Mouse (Mus musculus) kidney, adult 2 months (tissue): ENCODE measurements around the gene Ywhah. TPM values are rescaled to one million over a fixed set of nuclear protein-coding genes. Genes with fewer than 3 reads are reported as not detected.

ENCODE experiments used
- DNase-seq: peaks from one replicate; pipeline ENCODE4 v3.0.0; 2021
- H3K27ac ChIP-seq: fragments of 200-500 bp; 2 replicates; pipeline ENCODE4 v1.5.1; 2012; ENCODE audit warnings: low read depth, low read length, control low read depth, inconsistent platforms; ENCODE audit not compliant: insufficient read depth
- H3K27me3 ChIP-seq: fragments of 200-500 bp; replicated peaks from 2 replicates; pipeline ENCODE4 v1.6.1; 2012; ENCODE audit warnings: mild to moderate bottlenecking, moderate library complexity, low read length, inconsistent platforms; ENCODE audit not compliant: control insufficient read depth, insufficient read depth
- H3K36me3 ChIP-seq: fragments of 200-500 bp; 2 replicates; pipeline ENCODE4 v1.6.1; 2012; ENCODE audit warnings: mild to moderate bottlenecking, moderate library complexity, low read length, inconsistent platforms; ENCODE audit not compliant: control insufficient read depth, insufficient read depth
- H3K4me1 ChIP-seq: fragments of 200-500 bp; 2 replicates; pipeline ENCODE4 v1.6.1; 2011; ENCODE audit warnings: low read length; ENCODE audit not compliant: control insufficient read depth, insufficient read depth
- H3K4me3 ChIP-seq: fragments of 200-500 bp; 2 replicates; pipeline ENCODE4 v1.5.1; 2011; ENCODE audit warnings: mild to moderate bottlenecking, low read depth, low read length, control low read depth; ENCODE audit not compliant: insufficient read depth
- CTCF ChIP-seq: fragments of 200-500 bp; conservative IDR thresholded peaks from 2 replicates; pipeline ENCODE4 v1.5.1; 2011; ENCODE audit warnings: low read depth, mild to moderate bottlenecking, control low read depth, low read length, moderate library complexity, mixed read lengths; ENCODE audit not compliant: insufficient read depth, insufficient read length
- POLR2A ChIP-seq: fragments of 200-500 bp; IDR thresholded peaks from one replicate; pipeline ENCODE4 v1.6.1; 2011; ENCODE audit warnings: low read depth, low read length, control low read depth
- whole genome bisulfite sequencing: fragments of 180-500 bp; shearing (Covaris S2); methylation state at CpG from one replicate; pipeline ENCODE4 v1.1.7; 2018; 5-methylcytosine and 5-hydroxymethylcytosine counted together
- polyA plus RNA-seq: library from polyadenylated mRNA; depleted of rRNA; stranded (reverse); fragments of >200 nt; gene quantifications from 2 replicates; pipeline ENCODE4 v1.2.3, GENCODE M21; 2012

Gene Ywhah
- polyA plus RNA-seq, 1 experiment: 90.6 TPM

GRCm38 (mm10) chr5:33004110-33004509 is 14.5 kb upstream of the Ywhah start:
- H3K36me3 ChIP-seq: no peaks in the 10 kb centered on the region
- H3K4me3 ChIP-seq: no peak overlapping the region
- peaks cover 7% of the 10 kb centered on the region; the same call in 1 of the 2 replicates for H3K4me1 ChIP-seq
- peak; percentile 30 for DNase-seq
- no peak overlapping the region for H3K27ac ChIP-seq
- no peaks in the 10 kb centered on the region for H3K27me3 ChIP-seq
- no peak for TF ChIP-seq POLR2A
- TF ChIP-seq CTCF: no peak
- 54% methylated on average over 4 of the region's 4 CpGs for WGBS

- no peak for TF ChIP-seq CTCF
- no peak for TF ChIP-seq POLR2A
- Histone ChIP-seq H3K4me1 (peaks cover 7% of the 10 kb centered on the region; the same call in 1 of the 2 replicates), H3K27ac (no peak overlapping the region), H3K4me3 (no peak overlapping the region), H3K27me3 (no peaks in the 10 kb centered on the region), H3K36me3 (no peaks in the 10 kb centered on the region)
- no peak for DNase-seq
- 86% methylated on average over 11 of the region's 11 CpGs for whole genome bisulfite sequencing
These were observed 13.0 kb upstream of the Ywhah start for GRCm38 (mm10) chr5:33005442-33006145.

DNA sequence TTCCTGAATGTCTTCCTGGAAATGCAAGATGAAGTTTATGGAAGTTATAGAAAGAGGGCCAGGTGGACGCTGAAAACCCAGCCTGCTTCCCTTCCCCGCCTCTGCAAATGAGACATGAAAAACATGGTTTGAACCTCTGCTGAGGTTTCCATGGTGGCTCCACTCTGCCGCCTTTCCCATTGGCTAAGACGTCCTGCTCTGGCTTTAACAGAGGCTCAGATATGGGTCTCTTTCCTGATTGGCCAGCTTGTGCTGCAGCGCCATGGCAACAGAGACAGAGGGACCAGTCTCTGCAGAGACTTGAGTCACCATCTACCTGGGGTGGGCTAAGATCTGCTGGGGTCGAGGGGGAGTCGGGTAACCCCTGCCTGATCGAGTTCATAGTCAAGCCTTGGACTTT is 11.9 kb upstream of the Ywhah start:
- TF ChIP-seq POLR2A (no peak), CTCF (no peak)
- Histone ChIP-seq H3K4me3 (no peak overlapping the region), H3K4me1 (peaks cover 7% of the 10 kb centered on the region; the same call in 1 of the 2 replicates), H3K27me3 (no peaks in the 10 kb centered on the region), H3K36me3 (no peaks in the 10 kb centered on the region), H3K27ac (no peak overlapping the region)
- no peak for DNase-seq
- 59% methylated on average over 8 of the region's 8 CpGs for WGBS

GRCm38 (mm10) chr5:33007371-33007770 is 11.2 kb upstream of the Ywhah start:
- no peaks in the 10 kb centered on the region for H3K36me3 ChIP-seq
- no peak overlapping the region for H3K27ac ChIP-seq
- TF ChIP-seq CTCF (no peak), POLR2A (no peak)
- DNase-seq: no peak
- H3K4me1 ChIP-seq: peaks cover 7% of the 10 kb centered on the region; the same call in 1 of the 2 replicates
- H3K27me3 ChIP-seq: no peaks in the 10 kb centered on the region
- 70% methylated on average over 4 of the region's 4 CpGs for WGBS
- no peak overlapping the region for H3K4me3 ChIP-seq

DNA sequence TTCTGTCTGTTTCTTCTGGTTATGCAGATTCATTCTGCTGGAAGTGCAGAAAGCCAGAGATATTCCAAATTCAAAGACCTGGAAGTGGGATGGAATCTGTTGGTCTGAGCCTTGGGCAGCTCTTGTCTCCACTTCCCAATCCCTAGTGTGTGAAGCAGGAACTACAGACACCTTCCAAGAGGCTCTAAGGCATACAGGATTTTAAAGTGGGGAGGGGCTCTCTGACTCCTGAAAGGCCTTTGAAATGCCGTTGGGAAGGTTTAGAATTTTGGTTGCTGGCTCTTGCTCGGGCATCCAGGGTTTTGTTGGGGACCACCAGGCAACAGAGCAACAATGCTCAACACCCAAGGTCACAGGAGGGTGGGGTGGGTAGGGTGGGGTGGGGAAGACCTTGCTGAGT is 9.3 kb upstream of the Ywhah start:
- WGBS: 88% methylated on average over 2 of the region's 2 CpGs
- TF ChIP-seq CTCF (no peak), POLR2A (no peak)
- no peak overlapping the region for H3K27ac ChIP-seq
- H3K4me1 ChIP-seq: no peaks in the 10 kb centered on the region
- H3K4me3 ChIP-seq: no peak overlapping the region
- no peaks in the 10 kb centered on the region for H3K27me3 ChIP-seq
- H3K36me3 ChIP-seq: no peaks in the 10 kb centered on the region
- no peak for DNase-seq

GRCm38 (mm10) chr5:33009818-33010812 is 8.5 kb upstream of the Ywhah start:
- H3K4me3 ChIP-seq: no peak overlapping the region
- H3K4me1 ChIP-seq: no peaks in the 10 kb centered on the region
- H3K27me3 ChIP-seq: no peaks in the 10 kb centered on the region
- peak; percentile 63 for DNase-seq
- H3K36me3 ChIP-seq: no peaks in the 10 kb centered on the region
- TF ChIP-seq CTCF: no peak
- TF ChIP-seq POLR2A: no peak
- 79% methylated on average over 14 of the region's 14 CpGs for WGBS
- H3K27ac ChIP-seq: no peak overlapping the region
